Mouse (Mus musculus): ENCODE measurements at regions not wholly inside any gene's neighbourhood (a gene's known extent, or its start where the extent isn't known, plus 50 kb on each side); places are given as distances from the start of the nearest gene placed in this dataset.

- H3K27ac ChIP-seq (ENCODE audit: low read depth, low read length): no peak overlapping the region
- no peak overlapping the region for H3K9ac ChIP-seq (ENCODE audit: low read depth, low read length)
- no peak for DNase-seq (ENCODE audit: low spot score)
- no peaks in the 10 kb centered on the region; the same call in 1 of the 2 replicates for H3K27me3 ChIP-seq (replicated peaks; ENCODE audit: control insufficient read depth, insufficient read depth, low read length)
- H3K9me3 ChIP-seq (ENCODE audit: control insufficient read depth, low read length): no peaks in the 10 kb centered on the region
- no peak overlapping the region for H3K4me3 ChIP-seq (ENCODE audit: low read depth, low read length)
- no peaks in the 10 kb centered on the region for H3K36me3 ChIP-seq (ENCODE audit: control insufficient read depth, insufficient read depth, low read length)
- no peak overlapping the region for H3K4me2 ChIP-seq
- 43% methylated on average over 3 of the region's 3 CpGs for WGBS
- H3K4me1 ChIP-seq (replicated peaks; ENCODE audit: control insufficient read depth, insufficient read depth, low read length): no peaks in the 10 kb centered on the region
- ATAC-seq (replicated peaks; ENCODE audit: low FRiP score): no peak
Measured at GRCm38 (mm10) chr4:131128646-131129045, 184.5 kb downstream of the Matn1 start.

GRCm38 (mm10) chr4:131132201-131132600 lies 188.0 kb downstream of the Matn1 start:
- Histone ChIP-seq H3K36me3 (ENCODE audit: control insufficient read depth, insufficient read depth, low read length) (no peaks in the 10 kb centered on the region), H3K4me1 (replicated peaks; ENCODE audit: control insufficient read depth, insufficient read depth, low read length) (no peaks in the 10 kb centered on the region), H3K27ac (ENCODE audit: low read depth, low read length) (no peak overlapping the region), H3K4me2 (no peak overlapping the region), H3K27me3 (replicated peaks; ENCODE audit: control insufficient read depth, insufficient read depth, low read length) (no peaks in the 10 kb centered on the region; the same call in 1 of the 2 replicates), H3K9me3 (ENCODE audit: control insufficient read depth, low read length) (no peaks in the 10 kb centered on the region), H3K9ac (ENCODE audit: low read depth, low read length) (no peak overlapping the region), H3K4me3 (ENCODE audit: low read depth, low read length) (no peak overlapping the region)
- ATAC-seq (replicated peaks; ENCODE audit: low FRiP score) (no peak), DNase-seq (ENCODE audit: low spot score) (no peak)
- WGBS: 6% methylated on average over 1 of the region's 1 CpGs

DNA sequence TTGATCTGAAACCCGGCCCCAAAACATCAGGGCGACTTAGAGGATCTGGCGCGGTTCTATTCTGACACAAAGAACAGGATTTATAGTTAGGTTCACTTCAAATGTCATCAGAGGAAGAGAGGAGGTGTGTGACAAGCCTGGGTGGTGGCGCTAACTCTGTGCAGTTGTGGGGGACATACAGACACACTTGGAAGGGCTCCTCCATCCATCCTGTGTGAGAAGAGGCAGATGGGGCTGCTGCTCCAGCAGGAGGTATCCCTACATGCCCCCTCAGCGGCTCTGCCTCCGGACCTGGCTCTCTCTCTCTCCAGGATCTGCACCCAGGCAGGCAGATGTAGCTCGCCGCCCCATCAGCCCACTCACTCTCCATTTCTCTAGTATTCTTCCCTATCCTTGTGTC lies 188.6 kb downstream of the Matn1 start:
- ATAC-seq (replicated peaks; ENCODE audit: low FRiP score) (no peak), DNase-seq (ENCODE audit: low spot score) (no peak)
- H3K4me1 ChIP-seq (replicated peaks; ENCODE audit: control insufficient read depth, insufficient read depth, low read length): no peaks in the 10 kb centered on the region
- H3K9me3 ChIP-seq (ENCODE audit: control insufficient read depth, low read length): no peaks in the 10 kb centered on the region
- no peak overlapping the region for H3K9ac ChIP-seq (ENCODE audit: low read depth, low read length)
- H3K27me3 ChIP-seq (replicated peaks; ENCODE audit: control insufficient read depth, insufficient read depth, low read length): no peaks in the 10 kb centered on the region; the same call in 1 of the 2 replicates
- no peak overlapping the region for H3K4me2 ChIP-seq
- no peak overlapping the region for H3K27ac ChIP-seq (ENCODE audit: low read depth, low read length)
- H3K4me3 ChIP-seq (ENCODE audit: low read depth, low read length): no peak overlapping the region
- H3K36me3 ChIP-seq (ENCODE audit: control insufficient read depth, insufficient read depth, low read length): no peaks in the 10 kb centered on the region
- 61% methylated on average over 9 of the region's 9 CpGs for WGBS

- Histone ChIP-seq H3K4me2 (no peak overlapping the region), H3K9me3 (ENCODE audit: control insufficient read depth, low read length) (no peaks in the 10 kb centered on the region), H3K4me3 (ENCODE audit: low read depth, low read length) (no peak overlapping the region), H3K9ac (ENCODE audit: low read depth, low read length) (no peak overlapping the region), H3K36me3 (ENCODE audit: control insufficient read depth, insufficient read depth, low read length) (no peaks in the 10 kb centered on the region), H3K27me3 (replicated peaks; ENCODE audit: control insufficient read depth, insufficient read depth, low read length) (no peaks in the 10 kb centered on the region; the same call in 1 of the 2 replicates), H3K4me1 (replicated peaks; ENCODE audit: control insufficient read depth, insufficient read depth, low read length) (no peaks in the 10 kb centered on the region), H3K27ac (ENCODE audit: low read depth, low read length) (no peak overlapping the region)
- WGBS: 66% methylated on average over 4 of the region's 4 CpGs
- no peak for DNase-seq (ENCODE audit: low spot score)
- no peak for ATAC-seq (replicated peaks; ENCODE audit: low FRiP score)
Measured at GRCm38 (mm10) chr4:131135841-131136240, 191.7 kb downstream of the Matn1 start.

DNA sequence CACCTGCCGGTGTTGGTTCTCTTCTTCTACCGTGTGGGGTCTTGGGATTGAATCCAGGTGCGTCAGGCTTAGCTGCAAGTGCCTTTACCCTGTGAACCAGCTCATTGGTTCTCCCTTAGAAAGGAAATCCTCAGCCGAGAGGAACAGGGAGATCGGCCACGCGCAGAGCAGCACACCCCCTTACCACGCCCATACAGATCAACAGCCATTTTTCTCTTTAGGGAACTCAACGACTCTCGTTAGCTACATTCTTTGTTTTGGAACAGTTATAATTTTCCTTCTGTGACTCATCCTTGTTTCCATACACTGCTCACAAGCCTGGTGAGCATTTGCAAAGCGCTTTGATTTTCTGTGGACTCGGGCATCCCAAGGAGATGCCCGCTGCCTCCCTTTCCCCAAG lies 194.7 kb downstream of the Matn1 start:
- DNase-seq (ENCODE audit: low spot score) (no peak), ATAC-seq (replicated peaks; ENCODE audit: low FRiP score) (no peak)
- 80% methylated on average over 13 of the region's 13 CpGs for WGBS

DNA sequence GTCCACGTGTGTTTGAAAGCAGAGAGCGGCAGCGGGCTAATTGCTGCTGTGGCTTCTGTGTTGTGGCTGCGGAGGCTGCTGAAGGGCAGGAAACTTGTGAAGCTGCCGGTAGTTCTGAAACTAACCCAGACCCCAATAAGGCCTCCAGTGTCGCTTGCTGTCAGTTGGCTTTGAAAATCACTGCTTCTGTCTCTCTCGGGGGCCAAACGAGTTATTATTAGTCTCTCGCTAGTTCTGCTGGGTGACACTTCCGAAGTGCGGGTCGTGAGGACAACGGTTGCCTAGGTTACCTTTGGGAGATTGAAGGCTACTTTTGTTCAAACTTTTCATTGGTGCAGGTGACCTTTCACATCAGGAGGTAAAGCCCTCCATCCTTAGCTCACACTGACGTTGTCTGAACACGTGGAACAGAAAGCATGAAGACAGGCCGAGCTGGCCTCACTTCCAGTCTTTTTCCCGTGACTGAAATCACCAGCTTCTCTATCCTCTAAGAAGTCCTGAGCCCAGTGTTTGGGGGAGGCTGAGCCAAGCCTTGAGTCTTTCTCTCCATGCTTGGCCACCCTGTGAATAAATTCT lies 197.8 kb downstream of the Matn1 start:
- no peak overlapping the region for H3K4me2 ChIP-seq
- no peaks in the 10 kb centered on the region for H3K4me1 ChIP-seq (replicated peaks; ENCODE audit: control insufficient read depth, insufficient read depth, low read length)
- no peak overlapping the region for H3K4me3 ChIP-seq (ENCODE audit: low read depth, low read length)
- H3K36me3 ChIP-seq (ENCODE audit: control insufficient read depth, insufficient read depth, low read length): no peaks in the 10 kb centered on the region
- no peak overlapping the region for H3K27ac ChIP-seq (ENCODE audit: low read depth, low read length)
- no peak overlapping the region for H3K9ac ChIP-seq (ENCODE audit: low read depth, low read length)
- WGBS: 88% methylated on average over 17 of the region's 17 CpGs
- H3K9me3 ChIP-seq (ENCODE audit: control insufficient read depth, low read length): no peaks in the 10 kb centered on the region
- no peaks in the 10 kb centered on the region for H3K27me3 ChIP-seq (replicated peaks; ENCODE audit: control insufficient read depth, insufficient read depth, low read length)
- no peak for ATAC-seq (replicated peaks; ENCODE audit: low FRiP score)
- no peak for DNase-seq (ENCODE audit: low spot score)

More for the DNA sequence above, 194.7 kb downstream of the Matn1 start:
- no peaks in the 10 kb centered on the region for H3K36me3 ChIP-seq (ENCODE audit: control insufficient read depth, insufficient read depth, low read length)
- no peak overlapping the region for H3K9ac ChIP-seq (ENCODE audit: low read depth, low read length)
- no peaks in the 10 kb centered on the region for H3K4me1 ChIP-seq (replicated peaks; ENCODE audit: control insufficient read depth, insufficient read depth, low read length)
- no peak overlapping the region for H3K4me2 ChIP-seq
- no peak overlapping the region for H3K4me3 ChIP-seq (ENCODE audit: low read depth, low read length)
- no peaks in the 10 kb centered on the region for H3K27me3 ChIP-seq (replicated peaks; ENCODE audit: control insufficient read depth, insufficient read depth, low read length)
- no peak overlapping the region for H3K27ac ChIP-seq (ENCODE audit: low read depth, low read length)
- H3K9me3 ChIP-seq (ENCODE audit: control insufficient read depth, low read length): no peaks in the 10 kb centered on the region

DNA sequence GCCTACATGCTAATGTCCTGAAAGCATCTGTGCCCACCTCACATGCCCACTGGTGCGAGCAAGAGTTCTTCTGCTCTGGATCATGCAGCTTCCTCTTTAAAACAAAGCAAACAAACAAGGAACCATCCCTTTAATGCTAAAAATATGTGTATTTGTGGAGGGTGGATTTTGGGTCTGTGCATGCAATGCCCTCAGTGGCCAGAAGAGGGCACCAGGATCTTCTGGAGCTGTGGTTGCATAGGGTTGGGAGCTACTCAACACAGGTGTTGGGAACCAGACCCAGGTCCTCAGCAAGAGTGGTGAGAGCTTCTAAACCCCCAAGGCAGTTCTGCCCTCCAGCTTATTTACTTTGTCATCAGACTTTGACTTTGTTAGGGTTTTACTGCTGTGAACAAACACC lies 201.3 kb downstream of the Matn1 start:
- H3K27me3 ChIP-seq (replicated peaks; ENCODE audit: control insufficient read depth, insufficient read depth, low read length): no peaks in the 10 kb centered on the region
- no peaks in the 10 kb centered on the region for H3K4me1 ChIP-seq (replicated peaks; ENCODE audit: control insufficient read depth, insufficient read depth, low read length)
- no peaks in the 10 kb centered on the region for H3K9me3 ChIP-seq (ENCODE audit: control insufficient read depth, low read length)
- no peaks in the 10 kb centered on the region for H3K36me3 ChIP-seq (ENCODE audit: control insufficient read depth, insufficient read depth, low read length)
- WGBS: 37% methylated on average over 1 of the region's 1 CpGs
- H3K9ac ChIP-seq (ENCODE audit: low read depth, low read length): no peak overlapping the region
- ATAC-seq (replicated peaks; ENCODE audit: low FRiP score) (no peak), DNase-seq (ENCODE audit: low spot score) (no peak)
- H3K4me2 ChIP-seq: no peak overlapping the region
- no peak overlapping the region for H3K27ac ChIP-seq (ENCODE audit: low read depth, low read length)
- no peak overlapping the region for H3K4me3 ChIP-seq (ENCODE audit: low read depth, low read length)

DNA sequence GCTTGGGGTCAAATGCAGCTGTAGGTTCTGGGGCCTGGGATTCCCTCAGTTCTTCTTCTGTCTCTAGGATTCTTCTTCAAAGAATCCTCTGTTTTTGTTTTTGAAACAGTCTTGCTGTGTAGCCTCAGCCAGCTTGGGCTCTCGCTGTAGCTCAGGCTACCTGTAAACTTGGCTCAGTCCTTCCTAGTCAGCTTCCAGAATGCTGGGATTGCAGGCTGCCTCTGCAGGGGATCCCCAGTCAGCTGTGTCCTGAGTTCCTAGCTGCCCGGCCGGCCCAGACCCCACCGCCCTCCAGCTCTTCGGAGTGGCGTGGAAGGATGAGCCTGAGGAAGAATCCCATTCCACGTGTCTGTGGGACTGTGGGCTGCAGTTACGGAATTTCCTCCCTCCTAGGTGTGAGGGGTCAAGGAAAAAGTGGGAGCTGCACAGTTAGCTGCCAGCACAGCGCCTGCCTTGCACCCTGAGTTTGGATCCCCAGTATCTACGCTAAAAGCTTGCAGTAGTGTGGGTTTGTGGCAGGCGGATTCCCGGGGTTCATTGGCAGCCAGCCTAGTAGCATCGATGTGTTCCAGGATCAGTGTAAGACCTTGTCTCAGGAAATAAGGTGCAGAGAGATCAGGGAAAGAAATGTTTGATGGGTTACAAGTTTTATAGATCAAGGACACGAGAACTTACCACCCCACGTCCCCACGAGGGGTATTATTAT lies 204.0 kb downstream of the Matn1 start:
- ATAC-seq (replicated peaks; ENCODE audit: low FRiP score) (no peak), DNase-seq (ENCODE audit: low spot score) (no peak)
- no peaks in the 10 kb centered on the region for H3K27me3 ChIP-seq (replicated peaks; ENCODE audit: control insufficient read depth, insufficient read depth, low read length)
- no peaks in the 10 kb centered on the region for H3K36me3 ChIP-seq (ENCODE audit: control insufficient read depth, insufficient read depth, low read length)
- 69% methylated on average over 16 of the region's 16 CpGs for WGBS
- H3K9ac ChIP-seq (ENCODE audit: low read depth, low read length): no peak overlapping the region
- no peak overlapping the region for H3K27ac ChIP-seq (ENCODE audit: low read depth, low read length)
- no peak overlapping the region for H3K4me2 ChIP-seq
- H3K4me1 ChIP-seq (replicated peaks; ENCODE audit: control insufficient read depth, insufficient read depth, low read length): no peaks in the 10 kb centered on the region
- no peak overlapping the region for H3K4me3 ChIP-seq (ENCODE audit: low read depth, low read length)
- no peaks in the 10 kb centered on the region for H3K9me3 ChIP-seq (ENCODE audit: control insufficient read depth, low read length)

- DNase-seq (ENCODE audit: low spot score) (no peak), ATAC-seq (replicated peaks; ENCODE audit: low FRiP score) (no peak)
- no peak overlapping the region for H3K9ac ChIP-seq (ENCODE audit: low read depth, low read length)
- no peaks in the 10 kb centered on the region for H3K36me3 ChIP-seq (ENCODE audit: control insufficient read depth, insufficient read depth, low read length)
- no peak overlapping the region for H3K4me3 ChIP-seq (ENCODE audit: low read depth, low read length)
- H3K27me3 ChIP-seq (replicated peaks; ENCODE audit: control insufficient read depth, insufficient read depth, low read length): no peaks in the 10 kb centered on the region
- no peak overlapping the region for H3K27ac ChIP-seq (ENCODE audit: low read depth, low read length)
- no peaks in the 10 kb centered on the region for H3K9me3 ChIP-seq (ENCODE audit: control insufficient read depth, low read length)
- 67% methylated on average over 5 of the region's 5 CpGs for WGBS
- H3K4me1 ChIP-seq (replicated peaks; ENCODE audit: control insufficient read depth, insufficient read depth, low read length): no peaks in the 10 kb centered on the region
- H3K4me2 ChIP-seq: no peak overlapping the region
Measured at GRCm38 (mm10) chr4:131149466-131149865, 205.3 kb downstream of the Matn1 start.
